Mouse (Mus musculus) right cerebral cortex, postnatal 14 days (tissue): ENCODE results near the gene Zic2.

Source experiments
- DNase-seq: peaks from one replicate; pipeline ENCODE4 v3.0.0; 2022

Gene Zic2

DNA sequence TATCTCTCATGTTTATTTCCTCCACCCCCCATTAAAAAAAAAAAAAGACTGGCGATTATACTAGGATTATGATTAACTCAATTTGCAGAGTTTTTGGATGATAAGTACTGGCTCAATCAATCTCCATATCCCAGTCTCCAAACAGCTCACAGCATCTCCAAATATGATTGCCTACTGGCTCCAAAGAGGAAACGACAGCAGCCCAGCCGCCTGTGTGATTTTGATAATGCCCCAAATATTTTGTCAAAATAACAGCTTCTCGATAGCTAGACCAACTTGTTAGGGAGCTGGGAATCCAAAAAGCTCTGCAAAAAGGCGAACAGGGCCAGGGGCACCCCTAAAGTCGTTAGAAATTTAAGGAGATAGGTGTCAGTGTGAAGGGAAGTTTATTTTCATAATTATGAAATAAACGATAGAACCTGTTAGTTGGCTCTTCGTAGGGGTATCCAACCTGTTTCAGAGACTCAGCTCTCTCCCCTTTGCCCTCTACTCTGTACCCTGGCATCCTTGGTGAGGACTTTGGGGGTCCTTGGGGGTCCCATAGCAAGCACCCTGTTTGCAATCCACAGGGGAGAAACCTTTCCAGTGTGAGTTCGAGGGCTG, 2.8 kb downstream of the Zic2 start:
- DNase-seq = no peak

GRCm38 (mm10) chr14:122478574-122479011, 3.4 kb downstream of the Zic2 start:
- DNase-seq = no peak

DNA sequence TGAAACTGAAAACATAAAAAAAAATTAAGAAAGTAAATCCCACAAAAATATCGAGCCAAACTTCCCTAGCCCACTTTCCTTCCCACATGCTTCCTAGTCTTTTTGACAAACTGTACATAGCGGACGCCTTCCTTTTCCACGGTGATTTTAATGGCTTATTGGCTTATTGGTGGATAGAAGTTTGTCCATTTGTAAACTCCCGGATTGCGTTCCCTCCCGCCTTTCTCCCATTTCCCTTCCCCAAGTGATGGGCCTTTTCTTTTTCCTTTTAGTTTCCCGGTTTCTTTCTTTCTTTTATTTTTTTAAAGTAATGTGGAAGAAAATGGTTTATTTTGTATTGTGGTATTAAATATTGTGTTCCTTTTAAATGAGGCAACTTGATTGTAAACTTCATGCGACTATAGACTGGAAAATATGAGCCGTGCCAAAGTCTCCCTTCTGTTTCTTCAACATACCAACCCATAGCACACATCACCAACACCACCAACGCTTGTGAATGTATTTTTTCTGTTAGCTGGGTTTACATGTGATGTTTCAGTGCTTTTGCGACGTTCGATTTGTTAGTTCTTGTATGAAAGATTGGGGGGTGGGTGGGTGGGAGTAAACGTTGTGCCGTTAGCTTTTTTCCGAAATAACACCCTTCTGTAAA, 4.3 kb downstream of the Zic2 start:
- no peak for DNase-seq

- DNase-seq = no peak
Measured at GRCm38 (mm10) chr14:122480355-122480754, 5.1 kb downstream of the Zic2 start.

DNA sequence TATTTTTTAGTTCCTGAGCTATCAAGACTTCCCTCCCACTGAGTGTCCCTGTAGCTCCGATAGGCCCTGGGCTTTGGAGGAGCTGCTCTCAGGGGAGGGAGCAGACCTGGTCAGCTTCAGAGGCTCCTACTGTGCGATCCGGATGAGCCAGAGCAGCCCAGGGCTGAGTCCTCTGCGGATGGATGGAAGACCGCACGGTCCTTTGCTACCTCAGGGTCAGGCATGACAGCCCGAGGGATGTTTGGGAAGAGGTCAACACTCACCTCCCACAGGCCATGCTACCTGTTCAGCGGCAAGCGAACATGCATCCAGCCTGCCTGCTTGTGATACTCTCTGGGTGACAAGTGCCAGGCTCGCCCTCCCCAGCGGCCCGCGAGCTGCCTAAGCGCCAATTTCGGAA, 5.9 kb downstream of the Zic2 start:
- no peak for DNase-seq

- DNase-seq = no peak
Measured at GRCm38 (mm10) chr14:122482081-122483023, 7.1 kb downstream of the Zic2 start.

GRCm38 (mm10) chr14:122483024-122483385, 7.8 kb downstream of the Zic2 start:
- no peak for DNase-seq

DNA sequence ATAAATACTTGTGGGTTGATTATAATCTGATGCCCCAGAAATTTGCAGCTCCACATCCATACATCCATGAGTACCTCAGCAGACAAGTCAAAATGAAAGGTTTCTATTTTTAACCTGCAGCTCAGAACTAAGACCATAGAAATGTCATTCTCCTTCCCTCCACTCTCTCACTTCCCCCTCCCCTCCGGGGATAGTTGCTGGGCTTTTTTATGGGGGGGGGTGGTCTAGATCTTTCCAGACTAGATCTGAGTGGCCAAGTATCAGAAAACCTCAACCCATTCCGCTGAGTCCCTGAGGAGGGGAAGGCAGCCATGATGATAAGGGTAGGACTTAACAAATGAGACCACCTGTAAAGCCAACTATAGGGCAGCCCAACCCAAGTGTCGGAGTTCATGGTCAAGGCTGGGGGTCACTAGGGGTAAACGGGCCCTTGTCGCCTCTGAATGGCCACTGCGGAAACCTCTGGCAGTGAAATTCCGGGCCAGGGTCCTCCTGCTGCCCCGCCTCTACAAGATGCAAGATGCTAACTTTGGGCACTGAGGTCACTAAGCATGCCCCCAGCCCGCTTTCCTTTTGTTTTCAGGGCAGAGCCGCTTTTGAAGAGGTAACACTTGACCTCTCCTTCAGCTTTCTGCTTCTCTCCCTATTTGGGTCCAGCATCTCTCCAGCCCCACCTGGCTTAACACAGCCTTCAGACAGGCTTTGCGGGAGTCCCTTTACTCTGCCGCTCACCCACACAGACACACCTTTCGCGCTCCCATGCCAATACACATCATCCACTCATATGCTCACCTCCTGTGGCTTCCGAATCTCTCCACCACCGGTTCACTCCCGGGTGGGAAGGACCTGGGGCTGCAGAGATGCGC, 8.6 kb downstream of the Zic2 start:
- no peak for DNase-seq

GRCm38 (mm10) chr14:122484458-122484843, 9.2 kb downstream of the Zic2 start:
- no peak for DNase-seq

DNA sequence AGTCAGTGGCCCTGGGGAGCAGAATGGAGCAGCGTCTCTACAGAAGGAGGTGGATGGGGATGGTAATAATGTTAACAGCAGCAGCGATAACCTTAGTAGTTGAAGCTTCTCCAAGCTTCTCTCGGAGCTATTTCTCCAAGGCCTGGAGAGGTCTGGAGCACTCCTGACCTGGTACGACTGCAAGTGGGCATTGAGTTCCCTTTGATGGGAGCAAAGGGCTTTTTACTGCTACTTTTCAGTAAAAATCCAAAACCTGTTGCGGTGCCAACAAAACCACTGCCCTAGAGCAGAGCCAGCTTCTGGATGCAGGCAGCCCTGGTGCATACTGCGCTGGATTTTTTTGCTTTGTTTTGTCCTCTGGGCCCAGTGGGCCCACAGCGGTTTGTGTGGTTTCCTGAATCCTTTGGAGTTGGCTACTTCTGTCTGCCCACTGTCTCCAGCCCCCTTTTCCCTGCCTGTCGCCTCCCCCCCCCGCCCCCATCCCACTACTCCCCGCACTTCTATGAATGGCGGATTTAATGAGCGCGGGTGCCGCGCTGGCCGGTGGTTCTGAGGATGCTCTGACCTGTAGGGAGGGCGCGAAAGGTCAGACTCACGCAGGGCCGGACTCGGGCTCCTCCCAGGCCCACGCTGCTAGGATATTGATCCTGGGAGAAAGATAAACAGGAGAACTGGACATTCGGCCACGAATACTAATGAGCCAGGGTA, 9.8 kb downstream of the Zic2 start:
- no peak for DNase-seq

DNA sequence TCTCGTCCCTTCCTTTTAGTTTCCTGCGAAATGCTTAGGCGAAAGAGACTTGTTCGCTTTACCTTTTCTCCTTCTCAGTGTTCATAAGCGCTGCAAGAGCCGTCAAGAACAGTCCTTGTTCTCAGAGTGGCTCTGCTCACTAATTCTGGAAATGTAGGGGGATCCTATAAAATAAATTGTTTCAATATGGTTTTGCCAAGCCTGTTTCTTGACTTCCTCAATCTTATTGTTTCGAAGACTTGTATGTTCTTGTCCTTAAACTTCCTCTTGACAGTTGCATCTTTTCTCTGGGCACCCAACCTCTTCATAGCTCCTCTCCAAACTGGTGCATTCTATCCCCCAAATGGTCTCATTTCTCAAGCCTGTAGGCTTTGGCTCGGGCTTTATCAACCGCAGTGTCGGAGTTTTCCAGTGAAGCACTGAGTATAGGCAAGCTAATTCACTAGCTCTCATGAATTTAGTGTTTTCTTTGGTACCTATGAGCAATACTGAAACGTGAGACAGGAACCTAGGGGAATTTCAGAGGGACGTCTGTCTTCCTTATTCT, 10.5 kb downstream of the Zic2 start:
- DNase-seq = no peak

- no peak for DNase-seq
Measured at GRCm38 (mm10) chr14:122486611-122487010, 11.4 kb downstream of the Zic2 start.

GRCm38 (mm10) chr14:122487366-122487765, 12.1 kb downstream of the Zic2 start:
- no peak for DNase-seq

DNA sequence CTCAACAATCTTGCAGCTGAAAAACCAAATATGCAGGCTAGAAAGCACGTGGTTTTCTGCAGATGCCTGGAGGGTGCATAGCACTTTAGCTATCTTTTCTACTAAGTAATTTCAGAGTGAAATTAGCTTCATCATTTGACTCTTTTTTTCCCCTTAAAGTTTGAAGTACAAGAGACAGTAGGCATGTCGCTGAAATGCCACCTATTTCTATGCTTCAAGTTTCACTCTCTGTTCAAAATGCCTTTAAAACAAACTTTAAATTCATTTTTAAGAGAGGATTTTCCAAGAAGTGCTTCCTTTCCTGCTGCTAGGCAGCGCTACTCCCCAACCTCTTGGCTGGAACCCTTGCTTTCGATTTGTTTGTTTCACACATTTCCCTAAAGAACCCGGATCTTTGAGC, 13.8 kb downstream of the Zic2 start:
- no peak for DNase-seq

GRCm38 (mm10) chr14:122489686-122490414, 14.6 kb downstream of the Zic2 start:
- no peak for DNase-seq

GRCm38 (mm10) chr14:122490441-122491328, 15.4 kb downstream of the Zic2 start, which contains the start of gene Gm10837:
TSS of gene Gm10837 (plus strand) at chr14:122490586.
- DNase-seq = no peak

- no peak for DNase-seq
Measured at GRCm38 (mm10) chr14:122491521-122491920, 16.3 kb downstream of the Zic2 start.

- no peak for DNase-seq
Measured at GRCm38 (mm10) chr14:122492015-122492414, 16.8 kb downstream of the Zic2 start.

- DNase-seq = no peak
Measured at GRCm38 (mm10) chr14:122509058-122509457, 33.8 kb downstream of the Zic2 start.

- DNase-seq = no peak
Measured at GRCm38 (mm10) chr14:122511519-122511918, 36.3 kb downstream of the Zic2 start.
